Mouse (Mus musculus) cerebellum, adult 11-12 months (tissue): ENCODE data around the gene Anpep.

ENCODE experiments used
- DNase-seq: peaks from one replicate; pipeline ENCODE4 v3.0.0; 2022

Anpep gene

GRCm38 (mm10) chr7:79866294-79867000 lies 5.6 kb upstream of the Anpep start:
- DNase-seq: no peak

- DNase-seq: no peak
These were observed 935 bp upstream of the Anpep start for GRCm38 (mm10) chr7:79861794-79862193.

- DNase-seq: no peak
These were observed 1.8 kb downstream of the Anpep start for GRCm38 (mm10) chr7:79858956-79859630.

GRCm38 (mm10) chr7:79858202-79858934 lies 2.5 kb downstream of the Anpep start:
- DNase-seq: no peak

GRCm38 (mm10) chr7:79856305-79856704 lies 4.6 kb downstream of the Anpep start:
- DNase-seq: no peak

GRCm38 (mm10) chr7:79847456-79848451 lies 13.1 kb downstream of the Anpep start:
- DNase-seq: no peak

- no peak for DNase-seq
These were observed 14.5 kb downstream of the Anpep start for GRCm38 (mm10) chr7:79846342-79846741.

GRCm38 (mm10) chr7:79844090-79844802 lies 16.6 kb downstream of the Anpep start:
- DNase-seq: no peak

GRCm38 (mm10) chr7:79842163-79842562 lies 18.7 kb downstream of the Anpep start:
- DNase-seq: no peak

- no peak for DNase-seq
These were observed 23.6 kb downstream of the Anpep start for GRCm38 (mm10) chr7:79837247-79837646.

- DNase-seq: no peak
These were observed 25.7 kb downstream of the Anpep start for GRCm38 (mm10) chr7:79835196-79835595.

- DNase-seq: no peak
These were observed 27.9 kb downstream of the Anpep start for GRCm38 (mm10) chr7:79832980-79833379.

GRCm38 (mm10) chr7:79831585-79831984 lies 29.3 kb downstream of the Anpep start:
- DNase-seq: no peak

GRCm38 (mm10) chr7:79831145-79831544 lies 29.7 kb downstream of the Anpep start:
- no peak for DNase-seq

GRCm38 (mm10) chr7:79828341-79828740 lies 32.5 kb downstream of the Anpep start:
- DNase-seq: no peak

- no peak for DNase-seq
These were observed 38.7 kb downstream of the Anpep start for GRCm38 (mm10) chr7:79822092-79822695.

- no peak for DNase-seq
These were observed 40.9 kb downstream of the Anpep start for GRCm38 (mm10) chr7:79819996-79820395.

- no peak for DNase-seq
These were observed 41.3 kb downstream of the Anpep start for GRCm38 (mm10) chr7:79819515-79819914.

GRCm38 (mm10) chr7:79818321-79818720 lies 42.5 kb downstream of the Anpep start:
- no peak for DNase-seq

GRCm38 (mm10) chr7:79813409-79813808 lies 47.5 kb downstream of the Anpep start:
- no peak for DNase-seq
